Comparison of ENCODE assay signal across 8 mouse cellular contexts in the genomic region with DNA sequence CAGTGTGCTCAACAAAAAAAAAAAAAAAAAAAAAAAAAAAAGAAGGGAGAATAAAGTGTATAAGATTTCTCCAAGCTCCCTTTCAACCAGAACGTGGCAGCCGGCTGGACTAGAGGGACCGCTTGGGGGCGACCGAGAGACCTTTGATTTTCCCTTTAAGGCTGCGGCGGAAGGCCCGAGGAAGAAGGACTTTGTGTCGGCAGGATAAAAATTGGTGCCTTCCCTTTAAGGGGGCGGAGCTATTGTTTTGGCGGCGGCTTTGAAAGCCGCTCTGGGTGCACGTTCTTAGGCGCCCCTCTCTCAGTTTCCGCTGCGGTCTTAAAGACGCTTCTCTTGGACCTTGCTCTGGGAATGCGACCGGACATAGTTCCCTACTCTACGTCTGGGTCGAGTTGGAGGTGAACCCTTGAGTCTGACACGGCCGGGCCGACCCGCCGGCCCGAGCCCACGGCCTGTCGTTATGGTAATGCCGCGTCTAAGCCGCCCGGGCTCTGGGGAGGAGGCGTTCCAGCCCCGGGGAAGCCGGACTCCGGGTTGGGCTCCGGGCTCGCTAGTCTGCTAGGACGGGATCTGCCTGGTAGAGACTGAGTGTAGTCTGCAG. TPM values are rescaled to one million over a fixed set of nuclear protein-coding genes. Genes with fewer than 3 reads are reported as not detected.
DNase-seq lines count a peak whose midpoint lies in the region; ATAC-seq and TF ChIP-seq lines count a peak whose summit lies in the region.

BC030867 (plus strand) TSS at position 253 of the 601 bp plus-strand sequence.

- H3K36me3 ChIP-seq in G1E (replicated peaks) = peaks cover 31% of the 10 kb centered on the region
- no peaks in the 10 kb centered on the region for H3K36me3 ChIP-seq in forebrain, embryonic 15.5 days
- no peaks in the 10 kb centered on the region for H3K36me3 ChIP-seq in neural tube, embryonic 14.5 days (ENCODE audit: control insufficient read depth, insufficient read depth, low read length)
- H3K36me3 ChIP-seq in testis, adult 2 months (ENCODE audit: control insufficient read depth, insufficient read depth, low read length) = no peaks in the 10 kb centered on the region

- ATAC-seq in G1E (ENCODE audit: extremely low read depth, insufficient number of reproducible peaks, low FRiP score, poor library complexity, severe bottlenecking) = peak; percentile 68
- peak; percentile 49 for ATAC-seq in forebrain, embryonic 15.5 days (replicated peaks)
- no peak for ATAC-seq in neural tube, embryonic 14.5 days (ENCODE audit: low read depth)

- H3K4me3 ChIP-seq in G1E (ENCODE audit: low read depth, low read length) = peak within 1 kb of the TSS; percentile 88
- H3K4me3 ChIP-seq in forebrain, embryonic 15.5 days = peak within 1 kb of the TSS; percentile 54
- H3K4me3 ChIP-seq in neural tube, embryonic 14.5 days (ENCODE audit: low read depth, low read length) = peak within 1 kb of the TSS; percentile 37
- H3K4me3 ChIP-seq in testis, adult 2 months (ENCODE audit: control insufficient read depth, low read depth, low read length) = peak within 1 kb of the TSS; percentile 88

- H3K9ac ChIP-seq in forebrain, embryonic 15.5 days (replicated peaks) = peak within 1 kb of the TSS; percentile 44
- H3K9ac ChIP-seq in neural tube, embryonic 14.5 days (replicated peaks; ENCODE audit: low read depth, low read length) = no peak within 1 kb of the TSS

- H3K4me2 ChIP-seq in forebrain, embryonic 15.5 days (replicated peaks) = peak within 1 kb of the TSS; percentile 90
- H3K4me2 ChIP-seq in neural tube, embryonic 14.5 days (ENCODE audit: low read depth, low read length) = peak within 1 kb of the TSS; percentile 73

- under 1% methylated on average over 41 of the region's 41 CpGs for WGBS in forebrain, embryonic 15.5 days
- under 1% methylated on average over 41 of the region's 41 CpGs for WGBS in neural tube, embryonic 14.5 days

- intact Hi-C loops in heart, postnatal 25 days (cut with DNase I) = loop anchor here (1.0 to 5.0 kb wide), 3 partner anchors 18 to 64 kb away; partner anchors contain the start of genes Hdac5, Lsm12 and Tmub2

- H3K4me1 ChIP-seq in G1E (ENCODE audit: insufficient read depth, low read depth, low read length) = peaks cover 34% of the 10 kb centered on the region
- H3K4me1 ChIP-seq in forebrain, embryonic 15.5 days = peaks cover 26% of the 10 kb centered on the region
- peaks cover 23% of the 10 kb centered on the region for H3K4me1 ChIP-seq in neural tube, embryonic 14.5 days (ENCODE audit: control insufficient read depth, insufficient read depth, low read length)
- H3K4me1 ChIP-seq in testis, adult 2 months (ENCODE audit: control insufficient read depth, insufficient read depth, low read length) = peaks cover 9% of the 10 kb centered on the region

- H3K27ac ChIP-seq in forebrain, embryonic 15.5 days (replicated peaks) = no peak within 1 kb of the TSS
- no peak within 1 kb of the TSS for H3K27ac ChIP-seq in neural tube, embryonic 14.5 days (ENCODE audit: low read depth, low read length)
- peak within 1 kb of the TSS; percentile 63 for H3K27ac ChIP-seq in testis, adult 2 months (ENCODE audit: control insufficient read depth, insufficient read depth, low read depth, low read length)

- H3K27me3 ChIP-seq in G1E (ENCODE audit: insufficient read depth, low read length) = peaks cover 13% of the 10 kb centered on the region
- no peaks in the 10 kb centered on the region for H3K27me3 ChIP-seq in forebrain, embryonic 15.5 days
- no peaks in the 10 kb centered on the region for H3K27me3 ChIP-seq in neural tube, embryonic 14.5 days (ENCODE audit: control insufficient read depth, insufficient read depth, low read length)
- no peaks in the 10 kb centered on the region for H3K27me3 ChIP-seq in testis, adult 2 months (ENCODE audit: control insufficient read depth, insufficient read depth, low read length)

- H3K9me3 ChIP-seq in G1E (replicated peaks) = no peaks in the 10 kb centered on the region
- no peaks in the 10 kb centered on the region for H3K9me3 ChIP-seq in forebrain, embryonic 15.5 days
- no peaks in the 10 kb centered on the region for H3K9me3 ChIP-seq in neural tube, embryonic 14.5 days (ENCODE audit: control insufficient read depth, low read length)

- peak; percentile 62 for TF ChIP-seq POLR2A in testis, adult 2 months (IDR thresholded peaks at IDR 0.05; ENCODE audit: control insufficient read depth, low read depth, low read length)

- 0 out of 2 replicates have a peak, but pooled peaks have one; percentile 23 for TF ChIP-seq CTCF in G1E (IDR thresholded peaks at IDR 0.05; ENCODE audit: low read depth, low read length)
- TF ChIP-seq CTCF in testis, adult 2 months (IDR thresholded peaks at IDR 0.05; ENCODE audit: control insufficient read depth, insufficient read depth, insufficient replicate concordance, low read depth, low read length) = peak; percentile 77; the same call in 1 of the 2 replicates

- peak; percentile 81 for DNase-seq in G1E (ENCODE audit: low spot score)
- DNase-seq in cerebellum, adult 11-12 months = peak; percentile 84
- peak; percentile 76 for DNase-seq in heart, postnatal 25 days (ENCODE audit: low spot score)
- peak; percentile 94 for DNase-seq in layer of hippocampus, adult 11-12 months (ENCODE audit: low spot score)
- DNase-seq in lung, adult 18-20 months = peak; percentile 90 to 92

RNA-seq across cellular contexts. Expression of gene BC030867, which starts in this region (rescaled TPM):
- total RNA-seq in G1E (2014; fragmentation: Nextera tagmentation) (42.5 and 45.0 TPM in 2 replicates), G1E (2017) (4.9 and 5.7 TPM in 2 replicates)
- 5.4 and 10.1 TPM in 2 replicates for polyA plus RNA-seq in G1E (2012)
- 5.6 and 7.0 TPM in 2 replicates for polyA plus RNA-seq in forebrain, embryonic 15.5 days (2015; fragmentation: Nextera tagmentation; extraction: Ambion mirVana)
- total RNA-seq in heart, postnatal 25 days (2021) = under 1 TPM; 0.10 to 0.39 TPM
- 1.4 and 1.5 TPM in 2 replicates for polyA plus RNA-seq in neural tube, embryonic 14.5 days (2014; fragmentation: Nextera tagmentation; extraction: Ambion mirVana)
- 31.8 and 48.5 TPM in 2 replicates for polyA plus RNA-seq in testis, adult 2 months (2012; rRNA removed)

Comparison
In these comparisons a context has a peak if more than half of its experiments do, and no peak if none do; other contexts are left out.
1. RNA of gene BC030867 (total RNA-seq): 4.9 to 45.0 TPM in G1E; 0.10 to 0.39 TPM in heart, postnatal 25 days; every median in the first group is over 4 times any median in the second.
2. Peak in DNase-seq in heart, postnatal 25 days; RNA of the gene not detected or under 1 TPM.
3. H3K4me3 ChIP-seq: peak in every context shown above with its lines; median percentile 88 in G1E; 88 in testis, adult 2 months; 54 in forebrain, embryonic 15.5 days; 37 in neural tube, embryonic 14.5 days.
4. Peak in every context shown above with its lines, with median percentiles within 50 percentile points of each other: DNase-seq.